Mouse (Mus musculus) midbrain, embryonic 11.5 days (tissue): ENCODE results near the gene Igfbpl1. TPM values are rescaled to one million over a fixed set of nuclear protein-coding genes. Genes with fewer than 3 reads are reported as not detected.

Experiments
- ATAC-seq: fragments of 200-750 bp; cut with Nextera tagmentation; 2 replicates; pipeline ENCODE4 v1.8.0; 2017; ENCODE audit warnings: moderate TSS enrichment, moderate library complexity; ENCODE audit not compliant: low FRiP score
- DNase-seq: peaks from one replicate; pipeline ENCODE4 v3.0.0; 2015; ENCODE audit warnings: low spot score; ENCODE audit errors: missing footprints
- H3K27ac ChIP-seq: fragments of 300-500 bp; sonication (generic); 2 replicates; pipeline ENCODE4 v1.5.1; 2014; ENCODE audit warnings: low read depth, low read length
- H3K27me3 ChIP-seq: fragments of 300-500 bp; sonication (generic); 2 replicates; pipeline ENCODE4 v1.6.1; 2014; ENCODE audit warnings: mild to moderate bottlenecking, low read length, moderate library complexity, mixed read lengths; ENCODE audit not compliant: control insufficient read depth, insufficient read depth
- H3K36me3 ChIP-seq: fragments of 300-500 bp; sonication (generic); 2 replicates; pipeline ENCODE4 v1.6.1; 2014; ENCODE audit warnings: mild to moderate bottlenecking, low read length, moderate library complexity, mixed read lengths; ENCODE audit not compliant: control insufficient read depth, insufficient read depth
- H3K4me1 ChIP-seq: fragments of 300-500 bp; sonication (generic); 2 replicates; pipeline ENCODE4 v1.6.1; 2014; ENCODE audit warnings: low read length; ENCODE audit not compliant: control insufficient read depth, insufficient read depth
- H3K4me2 ChIP-seq: fragments of 300-500 bp; sonication (generic); 2 replicates; pipeline ENCODE4 v1.6.1; 2014; ENCODE audit warnings: mild to moderate bottlenecking, moderate library complexity
- H3K4me3 ChIP-seq: fragments of 300-500 bp; sonication (generic); 2 replicates; pipeline ENCODE4 v1.5.1; 2014; ENCODE audit warnings: low read depth, low read length
- H3K9ac ChIP-seq: fragments of 300-500 bp; sonication (generic); 2 replicates; pipeline ENCODE4 v1.6.1; 2014; ENCODE audit warnings: low read length
- H3K9me3 ChIP-seq: fragments of 300-500 bp; sonication (generic); 2 replicates; pipeline ENCODE4 v1.6.1; 2016; ENCODE audit warnings: low read length; ENCODE audit not compliant: control insufficient read depth
- WGBS: fragments of 180-500 bp; shearing (Covaris S2); extraction: QIAGEN DNeasy Blood & Tissue Kit; methylation state at CpG from one replicate; pipeline ENCODE4 v1.1.7; 2014; 5-methylcytosine and 5-hydroxymethylcytosine counted together
- polyA plus RNA-seq: library from polyadenylated mRNA; unstranded; fragments of >200 nt; fragmentation: Nextera tagmentation; extraction: Ambion mirVana; gene quantifications from 2 replicates; pipeline ENCODE4 v1.2.1, GENCODE M21; 2014

The Igfbpl1 gene
- polyA plus RNA-seq, 1 experiment from 2014 or later = 57.5 TPM

DNA sequence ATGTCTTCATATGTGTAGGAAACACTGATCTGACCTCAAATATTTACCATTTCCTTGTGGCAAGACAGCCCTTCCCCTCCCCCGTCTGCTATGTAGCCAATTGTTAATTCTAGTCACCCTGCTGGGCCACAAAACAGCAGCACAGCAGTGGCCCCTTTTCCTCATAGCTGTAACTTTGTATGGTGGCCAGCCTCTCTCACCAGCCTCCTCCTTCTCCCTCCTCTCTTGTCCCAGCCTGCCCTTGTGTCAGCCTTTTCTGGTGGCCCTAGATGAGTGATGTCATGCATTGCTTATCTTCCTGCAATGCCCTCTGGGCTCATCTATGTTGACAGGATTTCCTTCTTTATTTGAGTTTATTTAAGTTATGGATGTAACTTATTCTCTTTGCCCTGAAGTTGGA is 22.7 kb upstream of the Igfbpl1 start:
- H3K36me3 ChIP-seq = no peaks in the 10 kb centered on the region
- H3K4me2 ChIP-seq = no peak overlapping the region
- no peak overlapping the region for H3K9ac ChIP-seq
- no peaks in the 10 kb centered on the region for H3K9me3 ChIP-seq
- peaks cover 3% of the 10 kb centered on the region; the same call in 1 of the 2 replicates for H3K27me3 ChIP-seq
- peaks cover 5% of the 10 kb centered on the region; the same call in 1 of the 2 replicates for H3K4me1 ChIP-seq
- 48% methylated on average over 1 of the region's 1 CpGs for WGBS
- ATAC-seq (no peak), DNase-seq (no peak)
- H3K4me3 ChIP-seq = no peak overlapping the region
- H3K27ac ChIP-seq = no peak overlapping the region

GRCm38 (mm10) chr4:45848825-45849156 is 22.1 kb upstream of the Igfbpl1 start:
- Histone ChIP-seq H3K4me1 (peaks cover 5% of the 10 kb centered on the region; the same call in 1 of the 2 replicates), H3K27me3 (peaks cover 3% of the 10 kb centered on the region; the same call in 1 of the 2 replicates), H3K9ac (no peak overlapping the region), H3K4me3 (no peak overlapping the region), H3K36me3 (no peaks in the 10 kb centered on the region), H3K9me3 (no peaks in the 10 kb centered on the region), H3K27ac (no peak overlapping the region), H3K4me2 (no peak overlapping the region)
- 47% methylated on average over 10 of the region's 10 CpGs for WGBS
- DNase-seq (peak; percentile 83), ATAC-seq (no peak)

DNA sequence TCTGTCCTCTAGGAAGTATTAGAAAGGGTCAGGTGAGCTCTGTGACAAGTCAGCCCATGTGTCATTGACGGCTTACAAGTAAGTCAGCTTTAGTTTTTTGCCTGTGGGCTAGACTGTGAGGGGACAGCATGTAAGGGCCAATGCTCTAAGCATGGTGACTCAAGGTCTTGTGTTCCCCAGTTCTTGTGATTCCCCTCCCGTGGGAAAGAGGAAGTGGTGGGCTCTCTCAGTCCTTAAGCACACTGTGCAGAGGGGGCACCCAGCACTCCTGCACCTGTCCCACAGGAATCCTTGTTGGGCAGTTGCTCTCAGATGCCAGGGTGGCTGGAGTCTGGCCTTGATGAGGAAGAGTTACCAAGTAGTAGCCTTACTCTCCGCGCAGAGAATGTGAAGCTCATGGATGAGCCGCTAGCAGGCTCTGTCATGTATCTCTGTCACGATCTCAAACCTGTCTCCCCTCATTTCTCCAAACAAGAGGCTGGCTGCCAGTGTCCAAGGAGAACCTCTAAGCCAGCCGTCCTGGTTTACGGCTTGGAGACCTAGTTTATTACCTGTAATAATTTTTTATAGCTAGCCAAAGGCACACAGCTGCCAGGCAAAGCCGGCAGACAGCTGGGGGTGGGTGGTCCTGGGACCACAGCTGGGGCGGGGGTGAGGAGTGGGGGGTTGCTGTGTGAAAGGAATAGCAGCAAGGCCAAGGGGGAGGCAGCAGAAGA is 21.5 kb upstream of the Igfbpl1 start, which contains the start of gene Stra6l:
TSS of gene Stra6l (plus strand) at position 556 of the 716 bp plus-strand sequence.
- Histone ChIP-seq H3K4me3 (no peak within 1 kb of the TSS), H3K9me3 (no peaks in the 10 kb centered on the region), H3K27ac (no peak within 1 kb of the TSS), H3K4me2 (no peak within 1 kb of the TSS), H3K4me1 (peaks cover 5% of the 10 kb centered on the region; the same call in 1 of the 2 replicates), H3K36me3 (no peaks in the 10 kb centered on the region), H3K9ac (no peak within 1 kb of the TSS), H3K27me3 (peaks cover 3% of the 10 kb centered on the region; the same call in 1 of the 2 replicates)
- WGBS = 78% methylated on average over 10 of the region's 10 CpGs
- DNase-seq (peak; percentile 51), ATAC-seq (no peak)

DNA sequence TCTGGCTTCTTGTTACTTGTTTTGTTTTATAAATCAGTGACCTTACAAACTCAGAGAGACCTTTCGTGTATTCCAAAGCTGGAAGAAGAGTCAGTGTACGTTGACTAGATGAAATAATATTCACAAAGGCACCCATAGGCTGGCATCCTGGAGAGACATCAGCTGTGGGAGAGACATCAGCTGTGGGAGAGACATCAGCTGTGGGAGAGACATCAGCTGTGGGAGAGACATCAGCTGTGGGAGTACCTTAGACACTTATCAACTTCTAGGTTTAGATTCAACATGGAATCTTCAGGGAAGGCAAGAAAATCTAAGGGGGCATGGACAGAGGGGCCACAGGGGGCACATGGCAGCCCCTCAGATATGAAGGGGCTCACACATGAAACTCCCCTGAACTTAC is 19.5 kb upstream of the Igfbpl1 start:
- Histone ChIP-seq H3K9ac (no peak overlapping the region), H3K4me3 (no peak overlapping the region), H3K9me3 (no peaks in the 10 kb centered on the region), H3K27me3 (peaks cover 3% of the 10 kb centered on the region; the same call in 1 of the 2 replicates), H3K4me1 (peaks cover 5% of the 10 kb centered on the region; the same call in 1 of the 2 replicates), H3K27ac (no peak overlapping the region), H3K36me3 (no peaks in the 10 kb centered on the region), H3K4me2 (no peak overlapping the region)
- no peak for ATAC-seq
- 93% methylated on average over 2 of the region's 2 CpGs for WGBS
- no peak for DNase-seq

DNA sequence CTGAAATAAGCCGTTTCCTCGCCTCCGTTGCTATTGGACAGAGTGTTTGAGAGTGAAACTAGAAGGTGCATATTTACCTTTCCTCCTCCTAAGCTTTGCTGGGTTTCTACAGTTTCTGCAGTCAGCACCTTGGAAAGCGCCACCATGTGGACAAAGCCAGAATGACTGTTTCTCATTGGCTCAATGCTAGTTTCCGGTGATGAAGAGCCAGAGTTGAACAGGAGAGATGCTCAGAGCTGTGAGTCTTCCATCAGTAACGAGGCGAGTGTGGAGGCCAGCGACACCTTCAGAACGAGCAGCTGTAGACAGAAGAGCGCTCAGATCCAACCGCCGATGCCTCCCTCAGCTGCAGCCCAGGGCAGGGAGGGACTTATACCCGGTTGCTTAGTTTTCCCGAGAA is 17.6 kb upstream of the Igfbpl1 start:
- no peak for ATAC-seq
- Histone ChIP-seq H3K27ac (no peak overlapping the region), H3K36me3 (no peaks in the 10 kb centered on the region), H3K4me1 (peaks cover under 1% of the 10 kb centered on the region; the same call in 1 of the 2 replicates), H3K9ac (no peak overlapping the region), H3K4me2 (no peak overlapping the region), H3K4me3 (no peak overlapping the region), H3K9me3 (no peaks in the 10 kb centered on the region), H3K27me3 (no peaks in the 10 kb centered on the region; the same call in 1 of the 2 replicates)
- DNase-seq = peak; percentile 95
- WGBS = 45% methylated on average over 14 of the region's 14 CpGs

DNA sequence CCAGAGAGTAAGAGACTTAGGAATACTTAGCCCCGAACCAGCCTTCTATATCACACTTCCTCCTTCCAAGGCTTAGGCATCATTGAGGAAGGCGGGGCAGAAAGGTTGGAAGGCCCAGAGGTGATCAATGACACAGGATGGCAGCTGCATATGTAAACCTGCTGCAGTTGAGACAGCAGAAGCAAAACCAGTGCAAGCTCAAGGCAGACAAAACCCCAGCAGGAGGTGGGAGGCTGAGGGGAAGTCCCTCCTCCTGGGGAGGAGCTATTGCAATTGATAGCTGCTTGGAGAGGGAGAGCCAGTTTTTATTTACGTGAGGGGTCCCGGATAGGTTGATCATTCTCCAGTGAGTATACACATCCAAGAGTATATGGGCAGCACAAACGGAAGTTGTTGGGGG is 6.7 kb upstream of the Igfbpl1 start:
- no peak overlapping the region for H3K4me2 ChIP-seq
- H3K36me3 ChIP-seq = no peaks in the 10 kb centered on the region
- no peak overlapping the region for H3K4me3 ChIP-seq
- WGBS = 46% methylated on average over 5 of the region's 5 CpGs
- H3K27ac ChIP-seq = no peak overlapping the region
- no peak overlapping the region for H3K9ac ChIP-seq
- peaks cover 13% of the 10 kb centered on the region for H3K4me1 ChIP-seq
- peaks cover 3% of the 10 kb centered on the region; the same call in 1 of the 2 replicates for H3K27me3 ChIP-seq
- DNase-seq = no peak
- H3K9me3 ChIP-seq = no peaks in the 10 kb centered on the region
- ATAC-seq = no peak

DNA sequence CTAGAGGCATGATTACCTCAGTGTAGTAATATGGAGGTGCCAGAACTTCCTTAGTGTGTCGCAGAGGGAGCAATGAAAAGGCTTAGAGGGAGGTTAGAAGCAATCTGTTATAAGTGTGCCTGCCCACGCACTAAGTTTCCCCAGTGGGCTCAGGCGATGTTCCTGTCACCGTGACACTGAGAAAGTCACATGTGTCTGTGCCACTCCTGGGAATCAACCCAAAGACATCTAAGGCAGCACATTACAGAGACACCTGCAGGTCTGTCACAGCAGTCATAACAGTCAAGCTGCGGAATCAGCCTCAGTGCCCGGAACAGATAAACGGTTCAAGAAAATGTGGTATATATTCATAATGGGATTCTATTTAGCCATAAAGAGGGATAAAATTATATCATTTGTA is 5.3 kb upstream of the Igfbpl1 start:
- Histone ChIP-seq H3K36me3 (no peaks in the 10 kb centered on the region), H3K9me3 (no peaks in the 10 kb centered on the region), H3K9ac (no peak overlapping the region), H3K27me3 (peaks cover 16% of the 10 kb centered on the region), H3K27ac (no peak overlapping the region), H3K4me1 (peaks cover 15% of the 10 kb centered on the region), H3K4me2 (no peak overlapping the region), H3K4me3 (no peak overlapping the region)
- ATAC-seq (no peak), DNase-seq (no peak)
- WGBS = 86% methylated on average over 7 of the region's 7 CpGs

DNA sequence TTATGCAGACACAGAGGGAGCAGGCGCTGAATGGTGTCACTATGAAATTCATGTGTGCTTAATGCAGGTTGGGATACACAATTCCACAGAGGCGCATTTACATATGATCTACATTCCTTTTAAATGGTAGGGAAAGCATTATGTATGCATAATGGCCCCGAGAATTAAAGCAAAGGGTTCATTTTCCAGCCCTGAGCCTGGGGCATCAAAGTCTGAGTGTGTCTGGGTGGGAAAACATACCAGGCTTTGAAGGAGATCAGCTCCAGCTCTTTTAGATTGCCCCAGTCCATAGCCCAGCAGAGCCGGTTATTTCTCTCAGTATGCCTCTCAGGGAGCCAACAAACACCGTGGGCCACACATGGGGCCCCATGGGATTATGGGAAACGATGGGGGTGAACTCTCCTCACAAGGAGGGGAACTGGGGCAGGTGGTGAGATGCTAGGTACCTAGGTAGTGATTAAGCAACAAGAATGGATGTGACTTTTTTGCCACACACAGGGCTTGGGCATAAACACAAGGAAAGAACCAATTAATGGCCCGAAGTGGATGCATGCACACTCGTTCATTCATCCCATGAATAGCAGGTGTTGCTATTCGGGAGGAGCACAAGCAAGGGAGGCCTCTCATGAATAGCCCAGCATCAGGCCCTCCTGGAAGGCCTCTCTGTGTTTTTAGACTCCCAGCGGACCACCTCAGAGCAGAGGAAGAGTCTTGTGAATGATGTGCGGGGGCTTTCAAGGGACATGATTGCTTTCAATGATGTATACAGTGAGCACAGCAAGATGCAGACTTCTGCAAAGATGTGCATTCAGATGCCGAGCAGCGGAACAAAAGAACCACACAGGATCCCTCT is 3.4 kb upstream of the Igfbpl1 start:
- Histone ChIP-seq H3K27ac (peak overlapping the region; percentile 52), H3K36me3 (no peaks in the 10 kb centered on the region), H3K27me3 (peaks cover 33% of the 10 kb centered on the region), H3K9me3 (no peaks in the 10 kb centered on the region), H3K4me2 (no peak overlapping the region), H3K9ac (no peak overlapping the region; the same call in 1 of the 2 replicates), H3K4me1 (peaks cover 23% of the 10 kb centered on the region), H3K4me3 (no peak overlapping the region)
- 0 out of 2 replicates have a peak, but pooled peaks have one; percentile 33 for ATAC-seq
- peak; percentile 85 for DNase-seq
- 38% methylated on average over 13 of the region's 13 CpGs for WGBS
